Mouse (Mus musculus) ES-E14 (cell line): ENCODE measurements at regions not wholly inside any gene's neighbourhood (a gene's known extent, or its start where the extent isn't known, plus 50 kb on each side); places are given as distances from the start of the nearest gene placed in this dataset.

ENCODE experiments used
- CHD2 ChIP-seq: IDR thresholded peaks from 2 replicates; pipeline ENCODE4 v1.6.1; 2014; ENCODE audit warnings: mild to moderate bottlenecking, low read depth, low read length, inconsistent platforms
- MAFK ChIP-seq: IDR thresholded peaks from 2 replicates; pipeline ENCODE4 v1.6.1; 2014; ENCODE audit warnings: mild to moderate bottlenecking, low read depth, low read length, inconsistent platforms; ENCODE audit not compliant: insufficient read depth
- ZNF384 ChIP-seq: IDR thresholded peaks from 2 replicates; pipeline ENCODE4 v1.6.1; 2012; ENCODE audit warnings: low read depth, low read length, inconsistent platforms

- TF ChIP-seq CHD2 (no peak), MAFK (no peak), ZNF384 (no peak)
These were observed 154.1 kb downstream of the Gm45692 start for GRCm38 (mm10) chr8:26273415-26273760.
